Mouse (Mus musculus) CD4-positive, CD25-positive, alpha-beta regulatory T cell, adult 2 months (primary cell): Measurements from ENCODE around the gene Ehbp1l1.
A peak's percentile ranks its signal among the peaks of the same experiment; 100 is the strongest.

Experiments
- DNase-seq: peaks from one replicate; pipeline ENCODE4 v3.0.0-alpha.2; 2012; ENCODE audit warnings: low read depth, low spot score

Gene Ehbp1l1

GRCm38 (mm10) chr19:5668372-5668771 lies 57.7 kb downstream of the Ehbp1l1 start:
- no peak for DNase-seq

DNA sequence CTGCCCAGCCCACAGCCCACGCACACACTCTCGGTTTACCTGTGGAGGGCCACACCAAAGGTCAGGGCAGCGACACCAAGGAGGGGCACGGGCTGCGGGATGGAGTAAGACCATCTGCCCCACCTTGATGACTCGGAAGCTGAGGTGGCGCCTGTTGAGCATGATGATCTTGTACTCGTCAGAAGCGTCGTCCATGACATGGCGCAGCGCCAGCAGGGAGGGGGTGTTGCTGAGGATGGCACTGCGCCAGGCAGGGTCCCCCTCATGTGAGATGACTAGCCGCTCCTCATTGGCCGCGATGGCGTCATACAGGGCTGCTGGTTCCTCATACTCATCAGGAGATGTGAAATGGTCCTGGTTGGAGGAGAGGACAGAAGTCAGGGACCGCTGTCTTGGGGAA lies 59.7 kb downstream of the Ehbp1l1 start:
- DNase-seq = no peak

GRCm38 (mm10) chr19:5665465-5665864 lies 60.7 kb downstream of the Ehbp1l1 start:
- no peak for DNase-seq

DNA sequence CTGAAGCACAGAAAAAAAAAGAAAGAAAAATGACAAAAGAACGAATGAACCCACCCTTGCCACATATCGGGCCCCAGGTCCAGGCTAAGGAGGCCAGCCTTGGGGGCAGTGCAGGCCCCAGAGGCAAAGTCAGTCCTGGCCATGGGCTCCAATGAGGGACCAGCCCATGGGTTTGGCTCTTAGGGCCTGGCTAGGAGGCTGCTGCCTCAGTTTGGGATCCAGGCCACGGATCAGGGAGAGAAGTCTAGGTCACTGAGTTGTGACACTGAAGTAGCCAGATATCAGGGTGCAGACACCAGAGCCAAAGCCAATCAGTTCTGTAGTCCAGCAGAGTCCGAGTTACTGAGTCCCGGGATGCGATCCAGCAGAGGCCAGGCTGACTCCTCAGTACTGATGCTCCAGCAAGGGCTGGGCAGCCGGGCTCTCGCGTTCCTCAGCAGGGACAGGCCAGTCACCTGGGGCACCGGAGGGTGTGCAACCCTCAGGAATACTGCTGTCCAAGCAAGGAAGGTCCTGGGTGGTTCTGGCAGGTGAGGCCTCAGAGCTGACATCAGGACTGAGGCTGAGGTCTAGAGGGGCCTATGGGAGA lies 61.4 kb downstream of the Ehbp1l1 start:
- no peak for DNase-seq

- DNase-seq = peak; percentile 93
Observed at GRCm38 (mm10) chr19:5662981-5663913, 62.9 kb downstream of the Ehbp1l1 start, which contains the start of gene Sipa1. Sipa1 (minus strand) TSS chr19:5663707.

DNA sequence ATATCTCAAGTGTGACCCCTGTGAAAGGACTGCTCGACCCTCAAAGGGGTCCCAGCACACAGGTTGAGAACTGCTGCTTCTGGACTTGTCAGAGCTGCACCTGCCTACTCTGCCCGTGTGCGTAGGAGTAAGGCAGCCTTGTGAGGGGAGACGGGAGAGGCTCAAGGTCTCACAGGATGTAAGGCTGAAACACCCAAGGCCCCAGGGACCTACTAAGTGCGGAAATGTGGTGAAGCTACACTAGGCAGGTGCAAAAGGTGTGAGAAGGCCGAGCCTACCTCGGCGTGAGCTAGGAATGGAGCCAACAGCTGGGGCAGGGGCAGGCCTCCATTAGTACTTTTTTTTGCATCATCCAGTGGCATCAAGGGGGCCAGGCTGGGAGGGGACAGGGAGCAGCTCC lies 63.8 kb downstream of the Ehbp1l1 start:
- DNase-seq = peak; percentile 67

DNA sequence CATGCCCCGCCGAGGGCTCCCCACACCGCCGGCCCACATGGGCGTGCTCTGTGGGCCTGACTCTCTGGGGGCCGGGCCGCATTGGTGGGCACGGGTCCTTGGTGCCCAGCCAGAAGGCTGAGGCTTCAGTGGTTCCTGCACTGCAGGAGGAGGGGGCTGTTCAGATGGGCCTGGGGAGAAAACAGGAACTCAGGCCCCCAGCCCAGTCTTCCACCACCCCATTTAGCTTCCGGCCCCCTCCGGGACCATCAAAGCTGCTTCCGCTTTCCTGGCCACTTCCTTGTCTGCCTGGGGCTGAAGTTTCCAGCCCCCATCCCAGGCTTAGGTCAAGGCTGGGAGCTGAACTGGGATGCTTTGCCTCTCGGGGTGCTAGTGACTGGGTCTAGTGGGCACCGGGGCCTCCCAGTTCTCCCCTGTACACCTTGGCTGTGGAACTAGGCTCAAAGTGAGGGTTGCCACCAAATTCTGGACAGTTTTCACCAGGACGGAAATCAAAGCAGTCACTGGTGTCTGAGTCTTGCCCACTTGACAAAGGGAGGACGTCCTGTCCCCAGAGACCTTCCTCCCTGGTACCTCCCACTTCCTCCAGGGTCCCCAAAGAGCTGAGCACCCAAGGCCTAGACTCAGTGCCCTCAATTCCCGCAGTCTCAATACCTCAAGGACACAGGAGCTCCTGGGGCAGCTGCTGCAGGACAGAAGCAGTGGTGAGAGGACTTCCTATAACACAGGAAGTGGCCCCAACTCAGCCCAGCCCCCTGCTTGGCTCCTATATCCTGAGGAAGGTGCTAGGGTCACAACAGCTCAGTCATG lies 65.0 kb downstream of the Ehbp1l1 start:
- peak; percentile 49 for DNase-seq
